Mouse (Mus musculus): ENCODE data around the gene Il34.
A peak's percentile ranks its signal among the peaks of the same experiment; 100 is the strongest.

Il34 gene

DNA sequence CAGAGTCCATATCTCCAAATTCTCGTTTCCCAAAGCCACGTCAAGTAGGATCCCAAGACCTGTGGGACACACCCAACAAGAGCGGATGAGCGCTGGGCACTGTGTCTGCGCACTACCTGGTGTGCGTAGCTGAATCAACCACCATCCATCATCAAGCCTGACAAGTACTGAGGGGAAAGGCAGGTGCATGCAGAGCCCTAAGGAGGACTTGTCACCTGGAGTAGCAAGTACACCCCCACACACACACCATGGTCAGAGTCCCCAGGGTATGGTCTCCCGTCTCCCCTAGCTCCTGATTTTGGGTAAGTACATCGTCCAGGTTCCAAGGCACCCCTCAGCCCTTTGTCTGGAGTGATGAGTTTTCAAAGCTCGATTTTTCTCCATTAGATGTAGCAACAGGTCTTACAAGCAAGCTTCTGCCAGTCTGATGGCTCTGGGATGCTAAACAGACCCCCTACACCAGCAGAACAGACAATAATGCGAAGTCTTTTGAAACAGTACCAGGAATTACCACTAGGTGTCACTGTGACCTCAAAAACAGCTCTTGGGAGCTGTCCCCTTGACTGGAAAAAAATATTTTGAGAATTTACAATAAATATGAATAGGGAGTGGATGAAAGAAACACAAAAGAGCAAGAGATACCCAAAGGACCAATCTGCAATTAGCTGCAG, 56.1 kb downstream of the Il34 start:
- Histone ChIP-seq H3K27me3 (ENCODE audit: control insufficient read depth, insufficient read depth, low read length, poor library complexity, severe bottlenecking) (no peaks in the 10 kb centered on the region), H3K36me3 (ENCODE audit: control insufficient read depth, insufficient read depth, low read length, poor library complexity, severe bottlenecking) (no peaks in the 10 kb centered on the region)
- peak; percentile 75 for DNase-seq (ENCODE audit: low read depth, low spot score)

DNA sequence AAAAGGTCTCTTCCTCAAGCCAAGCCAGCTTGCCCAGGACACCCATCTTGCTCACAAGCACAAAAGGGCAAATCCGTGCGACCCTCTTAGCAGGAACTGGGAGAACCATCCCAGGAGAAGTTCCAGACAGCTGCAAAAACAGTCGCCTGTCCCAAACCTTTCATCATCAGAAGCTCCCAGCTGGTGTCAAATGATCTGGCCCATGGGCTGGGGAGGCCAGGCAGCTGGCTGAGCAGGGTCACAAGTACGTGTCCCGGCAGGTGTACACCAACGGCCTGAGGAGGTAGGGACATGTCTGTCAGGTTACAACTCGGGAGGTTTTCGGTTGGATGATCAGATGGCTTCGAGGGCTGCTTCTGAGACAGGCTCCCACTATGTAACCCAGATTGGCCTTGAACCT, 59.1 kb downstream of the Il34 start:
- no peak for DNase-seq (ENCODE audit: low read depth, low spot score)
- no peaks in the 10 kb centered on the region for H3K36me3 ChIP-seq (ENCODE audit: control insufficient read depth, insufficient read depth, low read length, poor library complexity, severe bottlenecking)
- no peaks in the 10 kb centered on the region for H3K27me3 ChIP-seq (ENCODE audit: control insufficient read depth, insufficient read depth, low read length, poor library complexity, severe bottlenecking)

DNA sequence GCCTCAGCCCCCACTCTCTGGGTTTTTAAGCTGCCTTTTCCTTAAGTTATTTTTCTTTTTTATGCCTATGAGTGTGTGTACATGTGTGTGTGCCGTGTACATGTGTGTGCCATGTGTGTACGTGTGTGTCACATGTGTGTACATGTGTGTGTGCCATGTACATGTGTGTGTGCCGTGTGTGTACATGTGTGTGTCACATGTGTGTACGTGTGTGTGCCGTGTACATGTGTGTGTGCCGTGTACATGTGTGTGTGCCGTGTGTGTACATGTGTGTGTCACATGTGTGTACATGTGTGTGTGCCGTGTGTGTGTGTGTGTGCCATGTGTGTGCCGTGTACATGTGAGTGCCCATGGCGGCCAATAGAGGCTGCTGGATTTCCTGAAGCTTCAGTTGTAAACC, 60.6 kb downstream of the Il34 start:
- no peak for DNase-seq (ENCODE audit: low read depth, low spot score)
- no peaks in the 10 kb centered on the region for H3K36me3 ChIP-seq (ENCODE audit: control insufficient read depth, insufficient read depth, low read length, poor library complexity, severe bottlenecking)
- H3K27me3 ChIP-seq (ENCODE audit: control insufficient read depth, insufficient read depth, low read length, poor library complexity, severe bottlenecking), result no peaks in the 10 kb centered on the region

DNA sequence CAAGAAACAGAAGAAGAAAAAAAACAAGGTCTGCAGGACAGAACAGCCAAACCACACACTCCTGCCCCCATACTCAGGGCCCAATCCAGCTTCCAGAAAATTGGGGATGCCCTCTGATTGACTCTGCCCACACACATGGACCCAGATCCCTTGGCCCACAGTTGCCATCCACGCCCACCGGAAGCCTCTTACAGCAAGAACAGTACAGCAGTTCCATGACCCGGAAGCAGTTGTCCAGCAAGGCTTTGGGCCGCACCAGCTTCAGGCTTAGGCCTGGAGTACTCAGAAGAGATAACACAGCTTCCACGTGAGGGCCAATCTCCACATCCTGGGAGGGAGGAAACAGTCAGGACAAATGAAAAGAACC, 63.3 kb downstream of the Il34 start:
- Histone ChIP-seq H3K36me3 (ENCODE audit: control insufficient read depth, insufficient read depth, low read length, poor library complexity, severe bottlenecking) (no peaks in the 10 kb centered on the region), H3K27me3 (ENCODE audit: control insufficient read depth, insufficient read depth, low read length, poor library complexity, severe bottlenecking) (no peaks in the 10 kb centered on the region)
- no peak for DNase-seq (ENCODE audit: low read depth, low spot score)

GRCm38 (mm10) chr8:110741816-110742451, 63.8 kb downstream of the Il34 start:
- Histone ChIP-seq H3K27me3 (ENCODE audit: control insufficient read depth, insufficient read depth, low read length, poor library complexity, severe bottlenecking) (no peaks in the 10 kb centered on the region), H3K36me3 (ENCODE audit: control insufficient read depth, insufficient read depth, low read length, poor library complexity, severe bottlenecking) (no peaks in the 10 kb centered on the region)
- no peak for DNase-seq (ENCODE audit: low read depth, low spot score)

DNA sequence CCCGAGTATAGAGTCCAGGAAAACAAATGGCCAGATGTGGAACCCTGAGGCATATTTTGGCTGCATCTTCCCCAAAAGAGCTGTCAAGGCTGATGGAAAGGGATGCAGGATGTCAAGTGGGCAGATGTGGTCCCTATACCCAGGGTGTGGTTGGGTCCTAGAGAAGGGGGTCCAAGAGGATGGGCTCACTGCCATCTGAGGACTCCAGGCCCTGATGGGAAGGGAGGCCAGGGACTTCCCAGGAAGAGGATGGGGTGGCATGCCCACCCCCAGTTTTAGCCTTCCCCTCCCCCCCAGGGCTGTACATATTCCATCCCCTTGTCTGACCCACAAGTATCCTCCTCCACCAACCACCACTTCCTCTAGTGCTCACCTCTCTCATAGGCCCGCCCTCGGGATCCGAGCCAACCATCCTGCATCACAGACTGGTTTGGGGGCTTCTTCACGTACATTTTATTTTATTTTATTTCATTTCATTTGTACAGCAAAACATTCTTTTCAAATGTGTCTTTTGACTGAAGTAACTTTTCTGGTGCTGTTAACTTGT, 65.0 kb downstream of the Il34 start:
- H3K27me3 ChIP-seq (ENCODE audit: control insufficient read depth, insufficient read depth, low read length, poor library complexity, severe bottlenecking), result no peaks in the 10 kb centered on the region
- no peak for DNase-seq (ENCODE audit: low read depth, low spot score)
- no peaks in the 10 kb centered on the region for H3K36me3 ChIP-seq (ENCODE audit: control insufficient read depth, insufficient read depth, low read length, poor library complexity, severe bottlenecking)

DNA sequence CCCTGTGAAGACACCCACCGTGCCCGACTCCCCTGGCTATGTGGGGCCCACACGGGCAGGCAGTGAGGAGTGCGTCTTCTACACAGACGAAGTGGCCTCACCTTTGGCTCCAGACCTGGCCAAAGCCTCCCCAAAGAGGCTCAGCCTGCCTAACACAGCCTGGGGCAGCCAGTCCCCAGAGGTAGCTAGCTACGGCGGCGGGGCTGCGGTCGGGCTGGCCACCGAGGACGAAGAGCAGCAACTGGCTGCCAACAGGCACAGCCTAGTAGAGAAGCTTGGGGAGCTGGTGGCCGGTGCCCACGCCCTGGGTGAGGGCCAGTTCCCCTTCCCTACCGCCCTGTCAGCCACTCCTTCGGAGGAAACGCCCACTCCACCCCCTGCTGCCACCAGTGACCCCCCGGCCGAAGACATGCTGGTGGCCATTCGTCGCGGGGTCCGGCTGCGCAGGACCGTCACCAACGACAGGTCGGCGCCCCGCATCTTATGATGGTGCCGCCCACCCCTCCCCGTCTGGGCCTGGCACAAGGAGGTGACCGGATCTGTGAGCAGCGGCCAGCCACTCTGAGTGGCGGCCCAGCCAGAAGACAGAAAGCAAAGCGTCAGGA, 67.0 kb downstream of the Il34 start:
- no peak for DNase-seq (ENCODE audit: low read depth, low spot score)
- H3K27me3 ChIP-seq (ENCODE audit: control insufficient read depth, insufficient read depth, low read length, poor library complexity, severe bottlenecking), result no peaks in the 10 kb centered on the region
- H3K36me3 ChIP-seq (ENCODE audit: control insufficient read depth, insufficient read depth, low read length, poor library complexity, severe bottlenecking), result no peaks in the 10 kb centered on the region

GRCm38 (mm10) chr8:110733036-110733435, 72.7 kb downstream of the Il34 start:
- DNase-seq (ENCODE audit: low read depth, low spot score), result no peak
- Histone ChIP-seq H3K27me3 (ENCODE audit: control insufficient read depth, insufficient read depth, low read length, poor library complexity, severe bottlenecking) (no peaks in the 10 kb centered on the region), H3K36me3 (ENCODE audit: control insufficient read depth, insufficient read depth, low read length, poor library complexity, severe bottlenecking) (no peaks in the 10 kb centered on the region)

GRCm38 (mm10) chr8:110731346-110731859, 74.3 kb downstream of the Il34 start:
- Histone ChIP-seq H3K36me3 (ENCODE audit: control insufficient read depth, insufficient read depth, low read length, poor library complexity, severe bottlenecking) (no peaks in the 10 kb centered on the region), H3K27me3 (ENCODE audit: control insufficient read depth, insufficient read depth, low read length, poor library complexity, severe bottlenecking) (no peaks in the 10 kb centered on the region)
- DNase-seq (ENCODE audit: low read depth, low spot score), result no peak

- Histone ChIP-seq H3K36me3 (ENCODE audit: control insufficient read depth, insufficient read depth, low read length, poor library complexity, severe bottlenecking) (no peaks in the 10 kb centered on the region), H3K27me3 (ENCODE audit: control insufficient read depth, insufficient read depth, low read length, poor library complexity, severe bottlenecking) (no peaks in the 10 kb centered on the region)
- DNase-seq (ENCODE audit: low read depth, low spot score), result peak; percentile 27
These were observed 78.8 kb downstream of the Il34 start for GRCm38 (mm10) chr8:110726893-110727292.

DNA sequence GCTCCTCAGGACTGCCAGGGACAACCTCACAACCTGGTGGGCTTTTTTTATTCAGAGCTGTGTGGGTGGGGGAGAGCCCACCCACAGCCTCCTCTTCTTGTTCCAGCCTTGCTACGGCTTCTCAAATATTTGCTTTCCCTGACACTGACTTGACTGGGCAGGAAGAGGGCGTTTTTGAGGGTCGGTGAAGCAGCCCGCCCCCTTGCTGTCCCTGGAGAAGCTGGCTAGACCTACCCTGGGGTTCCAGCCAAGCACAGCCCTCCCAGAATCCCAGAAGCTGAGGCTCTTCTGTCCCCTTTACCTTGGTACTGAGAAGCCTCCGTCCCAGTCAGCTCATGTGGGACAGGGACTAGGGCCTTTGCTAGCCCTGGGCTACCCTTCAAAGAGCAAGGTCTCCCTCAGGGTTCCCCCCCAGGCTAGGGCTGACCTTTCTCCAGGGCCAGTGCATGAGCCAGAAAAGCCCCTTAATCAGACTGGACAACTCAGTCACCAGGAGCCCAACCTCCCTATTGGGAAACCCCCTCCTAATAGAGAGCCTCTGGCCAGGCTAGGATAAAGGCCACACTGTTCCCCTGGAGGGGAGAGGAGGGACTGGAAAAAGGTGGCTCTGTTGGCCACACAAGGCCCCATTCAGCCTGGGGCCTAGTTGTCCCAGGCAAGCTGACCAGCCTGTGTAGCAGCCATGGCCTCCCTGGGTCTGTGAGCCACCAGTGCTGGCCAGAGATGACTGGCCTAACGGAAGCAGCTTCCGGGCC, 80.5 kb downstream of the Il34 start:
- H3K27me3 ChIP-seq (ENCODE audit: control insufficient read depth, insufficient read depth, low read length, poor library complexity, severe bottlenecking), result no peaks in the 10 kb centered on the region
- no peak for DNase-seq (ENCODE audit: low read depth, low spot score)
- H3K36me3 ChIP-seq (ENCODE audit: control insufficient read depth, insufficient read depth, low read length, poor library complexity, severe bottlenecking), result no peaks in the 10 kb centered on the region

- H3K27me3 ChIP-seq (ENCODE audit: control insufficient read depth, insufficient read depth, low read length, poor library complexity, severe bottlenecking), result no peaks in the 10 kb centered on the region
- H3K36me3 ChIP-seq (ENCODE audit: control insufficient read depth, insufficient read depth, low read length, poor library complexity, severe bottlenecking), result no peaks in the 10 kb centered on the region
- DNase-seq (ENCODE audit: low read depth, low spot score), result no peak
These were observed 81.2 kb downstream of the Il34 start for GRCm38 (mm10) chr8:110724493-110724892.

DNA sequence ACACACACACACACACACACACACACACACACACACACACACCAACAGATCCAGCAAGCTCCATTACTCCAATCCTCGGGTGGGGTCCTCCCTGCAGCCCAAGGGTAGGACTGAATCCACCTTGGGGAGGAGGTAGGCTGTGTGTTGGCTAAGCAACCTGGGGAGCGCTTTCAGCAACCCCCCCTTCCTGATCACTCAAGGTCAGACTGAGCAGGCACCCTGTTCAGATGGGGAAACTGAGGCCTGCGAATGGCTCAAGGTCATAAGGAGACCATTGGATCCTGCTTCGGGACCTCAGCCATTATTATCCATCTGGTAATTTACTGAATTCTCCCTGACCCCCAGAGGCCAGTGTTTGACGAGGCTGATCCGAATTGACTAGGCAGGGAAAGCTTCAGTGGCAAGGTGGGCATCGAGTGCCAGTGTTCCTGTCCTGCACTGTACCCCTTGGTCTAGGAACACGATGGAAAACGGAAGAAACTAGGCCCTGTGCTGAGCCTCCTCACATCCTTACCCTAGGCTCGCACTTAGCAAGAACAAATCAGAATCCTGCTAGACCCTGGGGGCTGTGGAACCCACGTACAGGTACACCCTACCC, 83.2 kb downstream of the Il34 start:
- DNase-seq (ENCODE audit: low read depth, low spot score), result no peak
- no peaks in the 10 kb centered on the region for H3K36me3 ChIP-seq (ENCODE audit: control insufficient read depth, insufficient read depth, low read length, poor library complexity, severe bottlenecking)
- no peaks in the 10 kb centered on the region for H3K27me3 ChIP-seq (ENCODE audit: control insufficient read depth, insufficient read depth, low read length, poor library complexity, severe bottlenecking)

DNA sequence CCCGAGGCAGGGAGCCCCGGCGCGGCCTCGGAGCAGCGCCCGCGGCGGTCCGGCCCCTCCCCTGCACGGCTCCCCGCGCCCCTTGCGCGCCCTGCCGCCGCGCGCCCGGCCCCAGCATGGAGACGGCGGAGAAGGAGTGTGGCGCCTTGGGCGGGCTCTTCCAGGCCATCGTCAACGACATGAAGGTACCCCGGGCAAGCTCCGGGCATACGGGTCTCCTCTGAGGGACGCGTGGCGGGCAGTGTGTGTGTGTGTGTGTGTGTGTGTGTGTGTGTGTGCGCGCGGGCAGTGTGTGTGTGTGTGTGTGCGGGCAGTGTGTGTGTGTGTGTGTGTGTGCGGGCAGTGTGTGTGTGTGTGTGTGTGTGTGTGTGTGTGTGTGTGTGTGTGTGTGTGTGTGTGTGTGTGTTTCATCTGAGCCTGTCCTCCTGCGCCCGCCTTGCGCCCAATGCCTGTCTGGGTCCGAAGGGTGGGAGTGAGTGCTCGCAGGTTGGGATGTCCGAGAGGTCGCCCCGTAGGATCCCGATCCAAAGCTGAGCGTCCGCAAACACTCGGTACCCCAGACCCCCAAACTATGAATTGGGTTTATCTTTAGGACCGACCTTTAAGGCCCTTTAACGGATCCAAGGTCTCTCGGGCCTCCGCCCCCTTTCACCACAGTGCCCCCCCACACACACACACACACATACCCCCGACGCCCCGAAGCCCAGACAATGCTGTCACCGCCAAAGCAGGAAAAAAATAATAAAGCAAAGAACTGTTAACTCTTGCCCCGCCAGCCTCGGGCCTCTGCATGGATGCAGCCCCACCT, 83.9 kb downstream of the Il34 start:
- peak; percentile 6 for DNase-seq (ENCODE audit: low read depth, low spot score)

More for the DNA sequence above, 83.9 kb downstream of the Il34 start:
- Histone ChIP-seq H3K27me3 (ENCODE audit: control insufficient read depth, insufficient read depth, low read length, poor library complexity, severe bottlenecking) (no peaks in the 10 kb centered on the region), H3K36me3 (ENCODE audit: control insufficient read depth, insufficient read depth, low read length, poor library complexity, severe bottlenecking) (no peaks in the 10 kb centered on the region)

All from splenic B cell, adult 2 months (primary cell).